Mouse (Mus musculus) embryonic facial prominence, embryonic 12.5 days (tissue): ENCODE measurements around the gene Fam3b. TPM values are rescaled to one million over a fixed set of nuclear protein-coding genes. Genes with fewer than 3 reads are reported as not detected.
A peak's percentile ranks its signal among the peaks of the same experiment; 100 is the strongest.

ENCODE experiments used
- ATAC-seq: fragments of 200-750 bp; cut with Nextera tagmentation; 2 replicates; pipeline ENCODE4 v1.8.0; 2017; ENCODE audit not compliant: insufficient number of reproducible peaks, insufficient read depth, low FRiP score, low TSS enrichment
- H3K27ac ChIP-seq: fragments of 300-500 bp; sonication (generic); 2 replicates; pipeline ENCODE4 v1.5.1; 2016; ENCODE audit warnings: mild to moderate bottlenecking
- H3K27me3 ChIP-seq: fragments of 300-500 bp; sonication (generic); 2 replicates; pipeline ENCODE4 v1.6.1; 2016; ENCODE audit warnings: mild to moderate bottlenecking, moderate library complexity
- H3K36me3 ChIP-seq: fragments of 300-500 bp; sonication (generic); 2 replicates; pipeline ENCODE4 v1.6.1; 2016; ENCODE audit warnings: mild to moderate bottlenecking
- H3K4me1 ChIP-seq: fragments of 300-500 bp; sonication (generic); 2 replicates; pipeline ENCODE4 v1.6.1; 2016
- H3K4me2 ChIP-seq: fragments of 300-500 bp; sonication (generic); replicated peaks from 2 replicates; pipeline ENCODE4 v1.6.1; 2016; ENCODE audit warnings: mild to moderate bottlenecking, moderate library complexity
- H3K4me3 ChIP-seq: fragments of 300-500 bp; sonication (generic); 2 replicates; pipeline ENCODE4 v1.5.1; 2016; ENCODE audit warnings: mild to moderate bottlenecking
- H3K9ac ChIP-seq: fragments of 300-500 bp; sonication (generic); 2 replicates; pipeline ENCODE4 v1.6.1; 2016; ENCODE audit warnings: mild to moderate bottlenecking, moderate library complexity
- H3K9me3 ChIP-seq: fragments of 300-500 bp; sonication (generic); 2 replicates; pipeline ENCODE4 v1.6.1; 2016; ENCODE audit warnings: mild to moderate bottlenecking, moderate library complexity
- WGBS: fragments of 180-500 bp; shearing (Covaris S2); methylation state at CpG from one replicate; pipeline ENCODE4 v1.1.7; 2016; 5-methylcytosine and 5-hydroxymethylcytosine counted together
- polyA plus RNA-seq: library from polyadenylated mRNA; unstranded; fragments of >200 nt; fragmentation: Nextera tagmentation; extraction: Ambion mirVana; gene quantifications from 2 replicates; pipeline ENCODE4 v1.2.1, GENCODE M21; 2016

Fam3b gene
- polyA plus RNA-seq, 1 experiment from 2014 or later: not detected

DNA sequence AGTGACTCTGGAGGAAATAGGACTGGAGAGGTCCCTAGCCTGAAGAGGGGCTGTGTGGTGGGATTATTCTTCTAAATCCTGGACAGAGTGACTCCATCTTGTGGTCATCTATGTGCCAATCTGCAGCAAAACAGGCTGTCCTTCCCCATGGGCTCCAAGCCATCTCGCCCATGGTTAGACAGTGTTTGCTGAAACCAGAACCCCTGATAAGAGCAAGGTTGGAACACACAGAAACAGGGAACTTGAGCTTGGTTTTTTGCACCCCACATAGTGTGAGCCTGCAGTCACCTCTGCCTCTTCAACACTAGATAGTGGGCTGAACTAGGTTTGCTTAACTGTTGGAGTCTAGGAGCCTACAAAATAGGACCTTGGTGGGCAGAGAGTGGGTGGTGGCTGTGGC, 38.1 kb downstream of the Fam3b start:
- no peaks in the 10 kb centered on the region for H3K27me3 ChIP-seq
- no peaks in the 10 kb centered on the region for H3K36me3 ChIP-seq
- no peaks in the 10 kb centered on the region for H3K4me1 ChIP-seq
- H3K4me3 ChIP-seq: no peak overlapping the region
- no peaks in the 10 kb centered on the region for H3K9me3 ChIP-seq
- ATAC-seq: no peak
- H3K27ac ChIP-seq: no peak overlapping the region
- WGBS: 90% methylated on average over 1 of the region's 1 CpGs
- H3K4me2 ChIP-seq: no peak overlapping the region
- no peak overlapping the region for H3K9ac ChIP-seq

DNA sequence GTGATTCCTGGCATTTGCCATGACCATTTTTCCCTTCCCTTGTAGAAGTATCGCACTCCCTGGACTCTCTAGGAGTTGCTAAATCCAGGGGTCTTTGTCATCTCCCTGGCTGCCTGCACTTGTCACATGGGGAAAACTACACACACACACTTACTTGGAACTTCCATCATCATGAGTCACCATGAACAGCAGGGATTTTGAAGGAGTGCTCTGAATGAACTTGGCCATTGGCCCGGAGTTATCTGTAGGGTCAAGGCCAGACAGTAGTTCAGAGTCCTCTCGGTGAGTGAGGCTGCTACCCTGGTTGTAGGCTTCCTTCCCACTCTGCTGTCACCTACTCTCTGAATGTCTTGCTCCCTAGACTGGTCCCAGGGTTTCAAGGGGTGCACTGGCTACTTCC, 39.0 kb downstream of the Fam3b start:
- 92% methylated on average over 3 of the region's 3 CpGs for WGBS
- no peak overlapping the region for H3K27ac ChIP-seq
- H3K4me1 ChIP-seq: no peaks in the 10 kb centered on the region
- no peaks in the 10 kb centered on the region for H3K27me3 ChIP-seq
- H3K36me3 ChIP-seq: no peaks in the 10 kb centered on the region
- ATAC-seq: no peak
- no peaks in the 10 kb centered on the region for H3K9me3 ChIP-seq
- H3K9ac ChIP-seq: no peak overlapping the region
- no peak overlapping the region for H3K4me3 ChIP-seq
- no peak overlapping the region for H3K4me2 ChIP-seq

DNA sequence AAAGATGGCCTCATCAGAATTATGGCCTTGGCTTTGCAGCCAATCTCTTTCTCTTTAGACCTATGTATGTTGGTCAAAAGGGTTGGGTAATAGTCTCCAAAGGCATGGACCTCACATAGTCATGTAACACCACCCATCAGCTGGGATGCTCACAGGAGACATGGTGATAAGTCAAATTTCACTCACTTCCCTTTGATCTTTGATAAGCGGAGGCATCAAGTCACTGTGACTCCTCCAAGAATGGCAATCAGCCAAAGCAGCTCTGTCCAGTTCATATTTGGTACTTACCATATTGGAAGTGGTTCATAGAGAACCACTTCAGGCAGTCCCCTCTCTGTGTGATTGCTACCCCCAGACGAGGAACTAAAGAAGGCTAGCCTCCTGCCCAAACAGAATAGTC, 39.9 kb downstream of the Fam3b start:
- H3K4me3 ChIP-seq: no peak overlapping the region
- H3K9ac ChIP-seq: no peak overlapping the region
- H3K27me3 ChIP-seq: no peaks in the 10 kb centered on the region
- H3K4me1 ChIP-seq: no peaks in the 10 kb centered on the region
- no peak overlapping the region for H3K4me2 ChIP-seq
- H3K27ac ChIP-seq: no peak overlapping the region
- no peaks in the 10 kb centered on the region for H3K36me3 ChIP-seq
- WGBS: 88% methylated on average over 2 of the region's 2 CpGs
- no peak for ATAC-seq
- no peaks in the 10 kb centered on the region for H3K9me3 ChIP-seq

DNA sequence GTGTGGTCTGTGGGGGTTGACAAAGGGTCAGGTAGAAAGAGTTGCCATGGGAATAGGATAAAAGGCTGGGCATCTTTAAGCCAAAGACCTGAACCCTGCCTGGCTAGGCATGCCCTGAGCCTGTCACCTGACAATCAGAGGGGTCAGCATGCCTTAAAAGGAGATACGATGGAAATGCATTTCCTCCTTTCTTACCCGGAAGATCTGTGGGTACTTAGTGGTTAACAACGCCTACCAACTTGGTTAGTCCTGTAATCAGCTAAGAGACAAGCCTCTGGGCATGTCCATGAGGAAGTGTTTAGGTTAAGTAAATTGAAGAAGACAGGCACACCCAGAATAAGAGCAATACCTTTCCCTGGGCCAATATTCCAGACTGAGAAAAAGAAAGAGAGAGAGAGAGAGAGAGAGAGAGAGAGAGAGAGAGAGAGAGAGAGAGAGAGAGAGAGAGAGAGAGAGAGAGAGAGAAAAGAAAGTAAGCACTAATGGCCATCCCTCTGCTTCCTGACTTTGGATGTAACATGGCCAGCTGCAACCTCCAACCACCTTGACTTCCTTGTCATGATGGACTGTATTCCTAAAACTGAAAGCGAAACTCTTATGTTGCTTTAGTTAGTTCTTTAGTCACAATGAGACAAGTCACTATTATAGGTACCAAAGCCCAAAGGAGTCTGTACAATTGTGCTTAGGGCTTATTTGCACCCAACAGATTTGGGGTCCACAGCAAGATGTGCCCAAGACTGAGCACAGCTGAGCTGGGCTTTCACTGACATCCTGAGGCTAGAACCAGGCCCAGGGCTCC, 46.4 kb downstream of the Fam3b start:
- Histone ChIP-seq H3K36me3 (no peaks in the 10 kb centered on the region), H3K9me3 (no peaks in the 10 kb centered on the region), H3K4me3 (no peak overlapping the region), H3K27ac (no peak overlapping the region), H3K9ac (no peak overlapping the region), H3K4me1 (0 out of 2 replicates have a peak, but pooled peaks cover 1% of the 10 kb centered on the region), H3K27me3 (no peaks in the 10 kb centered on the region), H3K4me2 (no peak overlapping the region)
- ATAC-seq: no peak
- 78% methylated on average over 4 of the region's 4 CpGs for WGBS

DNA sequence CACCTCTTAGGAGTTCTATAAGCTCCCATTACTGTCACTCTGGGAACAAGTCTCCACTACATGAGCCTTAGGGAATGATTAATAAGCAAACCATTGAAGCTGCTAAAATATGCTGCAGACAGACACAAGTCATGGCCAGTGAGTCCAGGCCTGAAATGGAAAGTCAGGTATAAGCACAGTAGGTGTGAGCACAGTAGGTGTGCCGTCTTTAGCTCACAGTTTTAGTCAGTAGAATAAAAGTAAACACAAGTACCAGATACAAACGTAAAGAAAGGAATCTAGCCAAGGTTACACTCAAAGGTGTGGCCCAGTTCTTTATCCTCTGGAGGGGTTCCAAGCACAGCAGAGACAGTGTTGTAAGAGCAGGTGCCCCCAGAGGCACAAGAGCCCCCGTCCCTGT, 47.1 kb downstream of the Fam3b start:
- no peak overlapping the region for H3K9ac ChIP-seq
- H3K27ac ChIP-seq: no peak overlapping the region
- H3K4me1 ChIP-seq: peaks cover 5% of the 10 kb centered on the region; the same call in 1 of the 2 replicates
- no peaks in the 10 kb centered on the region for H3K9me3 ChIP-seq
- no peak for ATAC-seq
- no peaks in the 10 kb centered on the region for H3K27me3 ChIP-seq
- no peak overlapping the region for H3K4me2 ChIP-seq
- H3K36me3 ChIP-seq: no peaks in the 10 kb centered on the region
- WGBS: 73% methylated on average over 3 of the region's 3 CpGs
- H3K4me3 ChIP-seq: no peak overlapping the region

DNA sequence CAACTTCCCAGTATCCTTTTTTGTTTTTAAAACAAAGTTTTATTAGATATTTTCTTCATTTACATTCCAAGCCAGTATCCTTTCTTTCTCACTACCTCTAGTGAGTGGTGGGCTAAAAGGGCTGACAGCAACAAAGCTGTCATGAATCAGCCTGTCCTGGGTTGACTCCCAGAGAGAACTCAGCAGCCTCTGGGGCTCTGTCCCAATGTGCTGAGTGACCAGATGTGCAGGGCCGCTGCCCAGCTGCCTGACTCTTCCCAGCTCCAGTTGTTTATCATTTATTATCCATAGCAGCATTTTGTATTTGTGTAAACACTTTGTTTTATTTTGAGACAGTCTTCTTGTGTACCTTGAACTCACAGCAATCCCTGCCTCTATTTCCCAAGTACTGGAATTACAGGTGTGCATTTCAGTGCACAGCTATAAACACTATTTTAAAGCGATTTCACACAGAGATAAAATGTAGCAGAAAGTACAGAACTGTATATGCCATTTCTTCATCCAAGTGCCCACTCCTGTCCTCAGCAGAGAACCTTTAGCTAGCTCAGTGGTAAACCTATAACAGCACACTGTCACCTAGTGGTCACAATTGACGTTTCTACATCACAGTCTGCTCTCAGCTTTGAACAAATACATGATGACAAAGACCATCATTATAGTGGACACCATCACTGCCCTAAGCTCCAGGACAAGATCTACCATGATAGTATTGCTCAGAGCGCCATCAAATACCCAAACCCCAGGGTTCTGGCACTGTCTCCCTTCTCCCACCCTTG, 48.2 kb downstream of the Fam3b start:
- Histone ChIP-seq H3K4me1 (peaks cover 8% of the 10 kb centered on the region; the same call in 1 of the 2 replicates), H3K27ac (no peak overlapping the region), H3K4me2 (no peak overlapping the region), H3K9me3 (no peaks in the 10 kb centered on the region), H3K9ac (no peak overlapping the region), H3K27me3 (no peaks in the 10 kb centered on the region), H3K4me3 (no peak overlapping the region), H3K36me3 (no peaks in the 10 kb centered on the region)
- 52% methylated on average over 4 of the region's 4 CpGs for WGBS
- no peak for ATAC-seq

DNA sequence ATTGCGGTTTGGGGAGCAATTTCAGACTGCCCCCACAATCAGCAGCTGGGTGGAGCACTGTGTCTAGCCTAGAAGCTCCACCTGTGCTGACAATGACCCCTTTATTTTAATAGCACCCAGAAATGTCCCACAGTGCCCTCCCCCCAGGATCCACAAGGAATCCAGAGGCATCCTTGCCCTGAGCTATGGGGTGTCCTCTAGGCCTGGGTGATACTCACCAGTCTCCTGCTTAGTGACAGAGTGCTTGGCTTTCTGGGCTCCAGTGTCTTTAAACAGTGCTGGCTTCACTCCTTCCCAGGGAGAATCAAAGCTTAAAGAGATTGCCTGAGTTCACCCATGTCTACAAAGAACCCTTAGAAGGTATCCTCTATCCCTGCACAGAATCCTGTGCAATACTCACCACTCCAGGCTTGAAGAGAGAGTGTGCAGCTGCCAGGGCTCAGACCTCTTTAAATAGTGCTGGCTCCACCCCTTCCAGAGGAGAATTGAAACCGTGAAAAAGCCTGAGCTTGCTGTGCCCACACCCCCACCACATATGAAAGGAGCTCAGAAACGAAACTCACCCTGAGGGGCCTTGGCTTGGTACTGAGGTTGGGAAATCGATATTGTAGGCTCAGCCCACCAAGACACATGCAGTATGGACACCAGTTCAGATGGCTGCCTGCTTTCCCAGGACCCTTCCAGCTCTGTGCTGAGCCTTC, 52.0 kb downstream of the Fam3b start, which contains the start of gene Mx1:
Gene Mx1, minus strand, starts transcription at position 427 of the 701 bp plus-strand sequence.
- H3K4me1 ChIP-seq: peaks cover 8% of the 10 kb centered on the region; the same call in 1 of the 2 replicates
- no peaks in the 10 kb centered on the region for H3K27me3 ChIP-seq
- H3K9ac ChIP-seq: no peak within 1 kb of the TSS
- no peak within 1 kb of the TSS for H3K4me2 ChIP-seq
- ATAC-seq: peak; percentile 69; the same call in 1 of the 2 replicates
- no peak within 1 kb of the TSS for H3K27ac ChIP-seq
- H3K9me3 ChIP-seq: no peaks in the 10 kb centered on the region
- no peaks in the 10 kb centered on the region for H3K36me3 ChIP-seq
- WGBS: 20% methylated on average over 4 of the region's 4 CpGs
- H3K4me3 ChIP-seq: no peak within 1 kb of the TSS

DNA sequence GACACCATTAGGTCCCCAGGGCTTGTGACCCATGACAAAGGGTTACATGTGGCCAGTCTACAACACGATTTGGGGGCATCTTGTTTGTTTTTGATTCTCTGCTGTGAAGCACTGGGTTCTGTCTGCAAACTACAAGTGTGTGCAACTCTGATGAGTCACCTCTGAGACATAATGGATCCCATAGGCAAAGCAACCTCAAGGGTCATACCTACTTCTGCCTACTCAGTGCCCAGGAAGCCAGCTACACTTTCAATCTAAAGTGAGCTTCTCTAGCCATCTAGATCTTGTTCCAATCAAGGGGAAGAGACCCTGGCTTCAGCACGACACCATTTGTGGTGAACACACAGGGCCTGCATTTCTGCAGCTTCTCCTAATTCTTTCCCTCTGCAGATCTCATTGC, 53.3 kb downstream of the Fam3b start:
- Histone ChIP-seq H3K27me3 (no peaks in the 10 kb centered on the region), H3K4me3 (no peak overlapping the region), H3K4me1 (peaks cover 8% of the 10 kb centered on the region; the same call in 1 of the 2 replicates), H3K9ac (no peak overlapping the region), H3K27ac (no peak overlapping the region), H3K4me2 (no peak overlapping the region), H3K9me3 (no peaks in the 10 kb centered on the region), H3K36me3 (no peaks in the 10 kb centered on the region)
- no peak for ATAC-seq
- 59% methylated on average over 2 of the region's 2 CpGs for WGBS

DNA sequence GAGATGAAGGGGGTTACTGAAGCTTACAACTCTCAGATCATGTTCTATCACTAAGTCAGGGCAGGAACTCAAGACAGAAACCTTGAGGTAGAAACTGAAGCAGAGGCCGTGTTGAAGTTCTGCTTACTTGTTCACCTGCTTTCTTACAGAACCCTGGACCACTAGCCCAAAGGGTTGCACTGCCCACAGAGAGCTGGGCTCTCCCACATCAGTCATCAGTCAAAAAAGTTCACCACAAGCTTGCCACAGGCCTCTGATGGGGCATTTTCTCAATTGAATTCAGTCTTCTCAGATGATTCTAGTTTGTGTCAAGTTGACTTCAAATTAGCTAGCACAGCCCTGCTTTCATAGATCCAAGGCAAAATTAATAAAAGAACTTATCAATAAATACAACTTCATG, 54.8 kb downstream of the Fam3b start:
- Histone ChIP-seq H3K4me3 (no peak overlapping the region), H3K27me3 (no peaks in the 10 kb centered on the region), H3K4me2 (no peak overlapping the region), H3K9me3 (no peaks in the 10 kb centered on the region), H3K4me1 (peaks cover 8% of the 10 kb centered on the region; the same call in 1 of the 2 replicates), H3K9ac (no peak overlapping the region), H3K27ac (no peak overlapping the region), H3K36me3 (no peaks in the 10 kb centered on the region)
- WGBS: 87% methylated on average over 1 of the region's 1 CpGs
- no peak for ATAC-seq

DNA sequence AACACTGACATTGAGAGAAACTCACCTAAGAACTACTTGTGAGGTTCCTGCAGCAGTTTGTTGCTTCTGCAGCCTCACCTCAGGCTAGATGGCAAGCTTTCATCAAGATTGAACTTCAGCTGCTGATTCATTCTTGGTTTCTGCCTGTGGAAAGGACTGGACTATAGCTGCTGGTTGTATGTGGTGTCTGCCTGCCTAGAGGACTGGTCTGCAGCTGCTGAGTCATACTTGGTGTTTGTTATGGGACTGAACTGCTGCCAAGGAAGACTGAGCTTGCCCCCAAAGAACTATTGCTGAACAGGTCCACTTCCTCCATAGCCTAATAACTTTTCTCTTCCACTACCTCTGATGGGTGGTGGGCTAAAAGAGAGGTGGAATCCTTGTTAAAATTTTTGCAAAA, 67.2 kb downstream of the Fam3b start:
- no peak overlapping the region for H3K4me3 ChIP-seq

DNA sequence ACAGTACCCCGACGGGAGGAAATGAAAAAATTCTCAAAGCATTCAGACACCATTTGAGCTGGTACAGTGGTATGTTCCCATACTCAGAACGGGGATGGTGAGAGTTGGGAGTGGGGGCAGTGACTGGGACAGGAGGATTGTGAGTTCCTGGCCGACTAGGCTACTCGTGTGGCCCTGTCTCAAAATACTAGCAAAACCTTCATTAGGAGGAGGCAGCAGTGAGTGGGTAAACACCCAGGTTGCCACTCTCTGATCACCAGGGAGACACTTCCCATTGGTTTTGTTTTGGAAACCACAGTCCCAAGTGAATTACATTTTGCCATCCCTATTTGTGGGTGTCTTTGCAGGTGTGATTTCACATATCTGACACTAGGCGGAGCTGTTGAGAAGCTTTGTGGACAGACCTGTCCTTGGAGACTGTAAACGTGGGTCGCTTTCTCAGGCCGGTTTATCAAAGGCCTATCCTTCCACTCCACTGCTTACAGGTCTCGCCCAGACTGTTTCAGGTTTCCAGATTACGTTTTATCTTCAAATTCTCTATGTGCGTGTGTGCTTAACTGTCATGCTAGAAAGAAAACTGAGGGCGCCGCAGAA, 70.8 kb downstream of the Fam3b start:
- 46% methylated on average over 14 of the region's 14 CpGs for WGBS
- H3K4me2 ChIP-seq: no peak overlapping the region
- no peak overlapping the region for H3K4me3 ChIP-seq
- no peak overlapping the region for H3K9ac ChIP-seq
- no peak overlapping the region for H3K27ac ChIP-seq
- no peaks in the 10 kb centered on the region for H3K27me3 ChIP-seq
- no peaks in the 10 kb centered on the region for H3K36me3 ChIP-seq
- H3K9me3 ChIP-seq: no peaks in the 10 kb centered on the region
- no peaks in the 10 kb centered on the region for H3K4me1 ChIP-seq
- no peak for ATAC-seq

More for the DNA sequence above, 67.2 kb downstream of the Fam3b start:
- Histone ChIP-seq H3K27ac (no peak overlapping the region), H3K9ac (no peak overlapping the region), H3K4me1 (no peaks in the 10 kb centered on the region), H3K27me3 (no peaks in the 10 kb centered on the region), H3K36me3 (no peaks in the 10 kb centered on the region), H3K9me3 (no peaks in the 10 kb centered on the region), H3K4me2 (no peak overlapping the region)
- no peak for ATAC-seq
